In the genomic region with DNA sequence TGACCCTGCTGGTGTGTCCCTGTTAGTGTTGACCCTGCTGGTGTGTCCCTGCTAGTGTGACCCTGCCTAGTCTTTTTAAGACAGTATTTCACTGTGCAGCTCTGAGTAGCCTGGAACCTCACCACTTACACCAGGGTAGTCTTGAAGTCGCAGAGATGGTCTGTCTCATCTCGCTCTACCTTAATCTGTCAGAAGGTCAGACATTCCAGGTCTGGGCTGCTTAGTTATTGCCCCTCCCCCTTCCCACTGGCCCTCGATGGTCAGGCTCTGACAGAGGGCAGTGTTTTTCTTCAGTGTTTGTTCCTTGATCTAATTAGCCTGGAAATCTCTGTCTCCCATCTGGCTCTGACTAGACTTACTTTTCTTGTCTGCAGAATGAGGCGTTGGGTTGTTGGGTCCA, we compare ENCODE assay signal across 14 mouse cellular contexts.
DNase-seq lines count a peak whose midpoint lies in the region; ATAC-seq and TF ChIP-seq lines count a peak whose summit lies in the region.
"Had no signal": no experiment of that assay in that cellular context is flagged by ENCODE, and none has a peak within 500 bp of the region (broad histone marks: within the 10 kb centered on the region; RNA-seq: fewer than 3 reads in every experiment).

No protein-coding gene starts in this region.

- H3K27ac ChIP-seq in forebrain, embryonic 11.5 days (ENCODE audit: low read depth, low read length), result no peak overlapping the region
- no peak overlapping the region for H3K27ac ChIP-seq in forebrain, embryonic 16.5 days (ENCODE audit: low read length)
- H3K27ac ChIP-seq in layer of hippocampus, adult 2 months, result peak overlapping the region; percentile 89; the same call in 1 of the 2 replicates
- no peak overlapping the region for H3K27ac ChIP-seq in hindbrain, embryonic 12.5 days
- H3K27ac ChIP-seq: forebrain, embryonic 12.5 days; liver, embryonic 14.5 days had no signal

- peak; percentile 25; the same call in 1 of the 2 replicates for ATAC-seq in forebrain, embryonic 11.5 days (replicated peaks; ENCODE audit: low FRiP score)
- ATAC-seq in forebrain, embryonic 16.5 days, result no peak
- ATAC-seq in hindbrain, embryonic 12.5 days (ENCODE audit: low FRiP score), result 0 out of 2 replicates have a peak, but pooled peaks have one; percentile 15
- ATAC-seq in cerebellum, adult (ENCODE audit: insufficient number of reproducible peaks, low FRiP score, low TSS enrichment), result no peak

- H3K4me2 ChIP-seq in forebrain, embryonic 11.5 days (ENCODE audit: low read depth, low read length, severe bottlenecking), result no peak overlapping the region
- H3K4me2 ChIP-seq in forebrain, embryonic 16.5 days (ENCODE audit: low read length), result no peak overlapping the region
- H3K4me2 ChIP-seq in hindbrain, embryonic 12.5 days (replicated peaks), result no peak overlapping the region
- H3K4me2 ChIP-seq: forebrain, embryonic 12.5 days had no signal

- WGBS in forebrain, embryonic 11.5 days, result 56% methylated on average over 4 of the region's 4 CpGs
- 56% methylated on average over 4 of the region's 4 CpGs for WGBS in forebrain, embryonic 16.5 days
- 49% methylated on average over 4 of the region's 4 CpGs for WGBS in hindbrain, embryonic 12.5 days

- no peak overlapping the region for H3K9ac ChIP-seq in forebrain, embryonic 11.5 days (ENCODE audit: low read length)
- no peak overlapping the region for H3K9ac ChIP-seq in forebrain, embryonic 16.5 days (replicated peaks; ENCODE audit: low read depth, low read length)
- H3K9ac ChIP-seq in hindbrain, embryonic 12.5 days, result no peak overlapping the region
- H3K9ac ChIP-seq: forebrain, embryonic 12.5 days; liver, embryonic 14.5 days had no signal

- no peak for TF ChIP-seq CTCF in layer of hippocampus, adult 2 months (conservative IDR thresholded peaks at IDR 0.05)

- H3K4me1 ChIP-seq in forebrain, embryonic 11.5 days (replicated peaks; ENCODE audit: control insufficient read depth, insufficient read depth, low read length), result peaks cover 16% of the 10 kb centered on the region
- H3K4me1 ChIP-seq in forebrain, embryonic 16.5 days (replicated peaks; ENCODE audit: control insufficient read depth, insufficient read depth, low read length), result peaks cover 21% of the 10 kb centered on the region
- H3K4me1 ChIP-seq in hindbrain, embryonic 12.5 days, result peaks cover 51% of the 10 kb centered on the region

- DNase-seq in forebrain, embryonic 11.5 days (ENCODE audit: low spot score), result no peak
- no peak for DNase-seq in layer of hippocampus, adult 2 months (ENCODE audit: low spot score in 2 of 2)
- DNase-seq in layer of hippocampus, adult 9-11 months, result no peak
- peak; percentile 60 for DNase-seq in MN1 (ENCODE audit: low spot score)
- no peak for DNase-seq in ovary, postnatal 10 days (ENCODE audit: low spot score)
- DNase-seq: adrenal gland, postnatal 36 days; cerebellum, postnatal 36 days; gastrocnemius, adult 2 months; thymus, adult 18-20 months had no signal

- H3K36me3 ChIP-seq in forebrain, embryonic 11.5 days (ENCODE audit: control insufficient read depth, insufficient read depth, low read length), result no peaks in the 10 kb centered on the region; the same call in 1 of the 2 replicates
- H3K36me3 ChIP-seq in forebrain, embryonic 16.5 days (ENCODE audit: control insufficient read depth, insufficient read depth), result no peaks in the 10 kb centered on the region
- H3K36me3 ChIP-seq in hindbrain, embryonic 12.5 days, result peaks cover 8% of the 10 kb centered on the region; the same call in 1 of the 2 replicates
- H3K36me3 ChIP-seq: forebrain, embryonic 12.5 days had no signal

- no peaks in the 10 kb centered on the region for H3K27me3 ChIP-seq in forebrain, embryonic 11.5 days (ENCODE audit: control insufficient read depth, insufficient read depth, low read length)
- no peaks in the 10 kb centered on the region for H3K27me3 ChIP-seq in forebrain, embryonic 16.5 days (replicated peaks; ENCODE audit: control insufficient read depth, insufficient read depth, low read length)
- no peaks in the 10 kb centered on the region for H3K27me3 ChIP-seq in hindbrain, embryonic 12.5 days
- H3K27me3 ChIP-seq: forebrain, embryonic 12.5 days had no signal

- H3K4me3 ChIP-seq in forebrain, embryonic 11.5 days (ENCODE audit: low read depth, low read length), result no peak overlapping the region
- no peak overlapping the region for H3K4me3 ChIP-seq in forebrain, embryonic 16.5 days (replicated peaks; ENCODE audit: low read length)
- H3K4me3 ChIP-seq in layer of hippocampus, adult 2 months, result no peak overlapping the region
- no peak overlapping the region for H3K4me3 ChIP-seq in hindbrain, embryonic 12.5 days
- H3K4me3 ChIP-seq: forebrain, embryonic 12.5 days; gastrocnemius, adult 2 months had no signal

- H3K9me3 ChIP-seq in forebrain, embryonic 11.5 days (ENCODE audit: control insufficient read depth, low read length), result no peaks in the 10 kb centered on the region
- H3K9me3 ChIP-seq in forebrain, embryonic 16.5 days (ENCODE audit: control insufficient read depth, low read length), result no peaks in the 10 kb centered on the region
- H3K9me3 ChIP-seq in hindbrain, embryonic 12.5 days (replicated peaks), result no peaks in the 10 kb centered on the region
- H3K9me3 ChIP-seq: forebrain, embryonic 12.5 days had no signal

Comparison
In these comparisons a context has a peak if more than half of its experiments do, and no peak if none do; other contexts are left out.
1. ATAC-seq: peak in forebrain, embryonic 11.5 days (single experiment) and hindbrain, embryonic 12.5 days (single experiment); none in forebrain, embryonic 16.5 days (single experiment) and cerebellum, adult (single experiment).